Mouse (Mus musculus): ENCODE measurements around the gene Il20rb. TPM values are rescaled to one million over a fixed set of nuclear protein-coding genes. Genes with fewer than 3 reads are reported as not detected.

The Il20rb gene
- polyA plus RNA-seq, 1 experiment from 2014 or later = 1.0 TPM

DNA sequence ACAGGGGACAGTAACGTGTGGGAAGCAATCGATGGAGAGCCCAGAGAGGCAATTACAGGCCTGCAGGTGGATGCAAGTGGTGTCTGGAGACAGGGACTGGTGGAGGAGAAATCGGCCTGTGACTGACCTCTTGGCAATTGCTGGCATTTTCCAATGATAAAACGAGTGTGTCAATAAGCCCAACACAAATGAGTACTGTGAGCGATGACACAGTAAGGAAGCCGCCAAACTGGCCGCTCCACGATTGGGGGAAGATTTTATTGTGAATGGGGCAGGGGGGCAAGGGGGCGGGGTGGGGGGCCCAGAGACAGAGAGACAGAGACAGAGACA, 32.0 kb downstream of the Il20rb start:
- H3K9me3 ChIP-seq (ENCODE audit: control insufficient read depth, low read depth, low read length) = no peaks in the 10 kb centered on the region
- 24% methylated on average over 9 of the region's 9 CpGs for WGBS
- peak overlapping the region; percentile 45; the same call in 1 of the 2 replicates for H3K9ac ChIP-seq (replicated peaks; ENCODE audit: low read depth, low read length)
- ATAC-seq (ENCODE audit: insufficient number of reproducible peaks, insufficient read depth, low FRiP score, low read depth) = peak; percentile 25; the same call in 1 of the 2 replicates
- no peaks in the 10 kb centered on the region for H3K27me3 ChIP-seq (ENCODE audit: control insufficient read depth, insufficient read depth, low read length)
- no peaks in the 10 kb centered on the region for H3K4me1 ChIP-seq (ENCODE audit: control insufficient read depth, insufficient read depth, low read length)
- H3K4me2 ChIP-seq (replicated peaks; ENCODE audit: low read depth, low read length) = peak overlapping the region; percentile 82
- H3K36me3 ChIP-seq (ENCODE audit: control insufficient read depth, insufficient read depth, low read length) = no peaks in the 10 kb centered on the region
- H3K4me3 ChIP-seq (ENCODE audit: low read depth, low read length) = peak overlapping the region; percentile 39
- no peak overlapping the region for H3K27ac ChIP-seq (ENCODE audit: low read length)

DNA sequence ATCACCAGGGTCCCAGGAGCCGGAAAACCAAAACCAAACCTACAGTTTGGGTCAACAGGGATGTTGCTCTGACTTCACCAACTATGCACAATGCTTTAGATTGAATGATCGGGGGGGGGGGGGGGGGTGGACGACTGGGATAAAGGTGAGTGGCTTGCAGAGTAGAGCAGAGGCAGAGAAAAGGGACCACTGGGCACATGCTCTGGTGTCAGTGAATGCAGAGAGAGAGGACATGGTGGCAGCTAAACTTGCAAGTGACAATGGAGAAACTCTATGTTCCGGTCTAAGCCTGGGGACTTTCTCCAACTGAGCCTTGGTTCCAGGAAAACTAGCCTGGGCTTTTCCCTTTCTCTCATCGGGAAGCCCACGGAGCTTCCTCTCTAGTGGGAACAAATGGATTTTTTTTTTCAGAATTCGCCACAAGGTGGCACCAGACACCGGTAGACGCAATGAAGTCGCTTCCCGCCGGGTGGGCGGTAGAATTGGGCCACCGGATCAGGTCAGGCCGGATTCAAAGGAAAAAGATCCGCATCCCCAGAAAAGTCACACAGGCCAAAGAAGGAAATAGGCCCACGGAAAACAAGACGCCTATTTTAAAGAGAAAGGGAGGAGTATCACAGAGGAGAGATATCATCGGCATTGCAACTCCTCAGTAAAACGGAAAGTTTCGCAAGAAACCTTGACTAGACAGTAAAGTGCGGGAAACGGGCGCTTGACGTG, 32.5 kb downstream of the Il20rb start:
- H3K36me3 ChIP-seq (ENCODE audit: control insufficient read depth, insufficient read depth, low read length) = no peaks in the 10 kb centered on the region
- peak overlapping the region; percentile 39 for H3K4me3 ChIP-seq (ENCODE audit: low read depth, low read length)
- H3K27ac ChIP-seq (ENCODE audit: low read length) = no peak overlapping the region
- ATAC-seq (ENCODE audit: insufficient number of reproducible peaks, insufficient read depth, low FRiP score, low read depth) = peak; percentile 28; the same call in 1 of the 2 replicates
- H3K4me2 ChIP-seq (replicated peaks; ENCODE audit: low read depth, low read length) = peak overlapping the region; percentile 82
- H3K27me3 ChIP-seq (ENCODE audit: control insufficient read depth, insufficient read depth, low read length) = no peaks in the 10 kb centered on the region
- no peaks in the 10 kb centered on the region for H3K9me3 ChIP-seq (ENCODE audit: control insufficient read depth, low read depth, low read length)
- H3K9ac ChIP-seq (replicated peaks; ENCODE audit: low read depth, low read length) = peak overlapping the region; percentile 45; the same call in 1 of the 2 replicates
- WGBS = 7% methylated on average over 24 of the region's 25 CpGs
- no peaks in the 10 kb centered on the region for H3K4me1 ChIP-seq (ENCODE audit: control insufficient read depth, insufficient read depth, low read length)

DNA sequence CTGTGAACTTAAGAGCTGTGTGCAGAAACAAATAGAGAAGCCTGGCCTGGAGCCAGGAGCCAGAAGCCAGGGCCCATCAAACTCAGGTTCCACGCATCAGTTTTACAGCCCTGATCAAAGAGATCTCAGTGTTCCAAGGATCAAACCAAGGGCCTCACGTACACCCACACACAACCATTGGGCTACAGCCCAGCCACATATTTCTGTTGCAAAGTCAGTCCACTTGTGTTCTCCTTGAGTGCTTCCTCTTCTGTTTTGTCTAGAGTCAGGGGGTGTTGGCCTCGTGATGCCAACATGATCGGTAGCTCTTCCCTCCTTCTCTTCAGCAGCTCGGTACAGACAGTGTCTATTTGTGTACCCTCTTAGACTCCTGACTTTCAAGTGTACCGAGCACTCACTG, 34.2 kb downstream of the Il20rb start:
- H3K4me1 ChIP-seq (ENCODE audit: control insufficient read depth, insufficient read depth, low read length) = no peaks in the 10 kb centered on the region
- 65% methylated on average over 6 of the region's 6 CpGs for WGBS
- no peaks in the 10 kb centered on the region for H3K36me3 ChIP-seq (ENCODE audit: control insufficient read depth, insufficient read depth, low read length)
- ATAC-seq (ENCODE audit: insufficient number of reproducible peaks, insufficient read depth, low FRiP score, low read depth) = no peak
- no peak overlapping the region for H3K27ac ChIP-seq (ENCODE audit: low read length)
- H3K9me3 ChIP-seq (ENCODE audit: control insufficient read depth, low read depth, low read length) = no peaks in the 10 kb centered on the region
- H3K4me3 ChIP-seq (ENCODE audit: low read depth, low read length) = no peak overlapping the region
- no peaks in the 10 kb centered on the region for H3K27me3 ChIP-seq (ENCODE audit: control insufficient read depth, insufficient read depth, low read length)
- no peak overlapping the region for H3K4me2 ChIP-seq (replicated peaks; ENCODE audit: low read depth, low read length)
- no peak overlapping the region for H3K9ac ChIP-seq (replicated peaks; ENCODE audit: low read depth, low read length)

DNA sequence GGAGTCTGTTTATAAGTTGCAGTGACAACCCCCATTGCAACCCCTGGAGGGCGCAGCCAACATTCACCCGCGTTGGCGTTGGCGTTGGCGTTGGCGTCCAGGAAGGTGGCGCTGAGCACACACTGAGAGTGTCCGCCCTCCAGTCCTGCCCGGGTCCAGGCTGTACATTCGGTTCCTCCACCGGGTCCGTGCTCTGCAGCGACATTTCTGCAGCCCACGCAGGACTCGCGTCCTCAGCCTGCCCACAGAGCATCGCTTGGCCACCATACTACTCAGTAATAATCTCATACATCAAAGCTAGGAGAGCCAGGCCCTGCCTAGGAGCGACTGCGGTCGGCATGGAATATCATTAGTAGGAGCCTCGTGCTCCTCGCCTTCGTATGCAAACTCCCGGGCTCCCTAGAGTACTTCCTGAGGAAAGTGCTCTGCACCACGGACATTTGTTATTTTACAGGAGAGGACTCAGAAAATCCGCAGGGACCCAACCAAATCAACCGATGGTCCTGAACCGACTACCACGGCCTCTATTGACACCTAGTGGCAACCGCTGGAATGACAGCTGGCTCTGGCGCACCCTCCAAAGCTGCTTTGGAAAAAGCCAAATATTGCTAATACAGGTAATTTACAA, 40.4 kb downstream of the Il20rb start:
- H3K4me1 ChIP-seq (ENCODE audit: control insufficient read depth, insufficient read depth, low read length) = no peaks in the 10 kb centered on the region
- no peaks in the 10 kb centered on the region for H3K36me3 ChIP-seq (ENCODE audit: control insufficient read depth, insufficient read depth, low read length)
- H3K27ac ChIP-seq (ENCODE audit: low read length) = no peak overlapping the region
- under 1% methylated on average over 32 of the region's 32 CpGs for WGBS
- H3K4me2 ChIP-seq (replicated peaks; ENCODE audit: low read depth, low read length) = peak overlapping the region; percentile 93
- peak; percentile 82; the same call in 1 of the 2 replicates for ATAC-seq (ENCODE audit: insufficient number of reproducible peaks, insufficient read depth, low FRiP score, low read depth)
- H3K9ac ChIP-seq (replicated peaks; ENCODE audit: low read depth, low read length) = no peak overlapping the region
- peak overlapping the region; percentile 45 for H3K4me3 ChIP-seq (ENCODE audit: low read depth, low read length)
- no peaks in the 10 kb centered on the region for H3K9me3 ChIP-seq (ENCODE audit: control insufficient read depth, low read depth, low read length)
- no peaks in the 10 kb centered on the region for H3K27me3 ChIP-seq (ENCODE audit: control insufficient read depth, insufficient read depth, low read length)

DNA sequence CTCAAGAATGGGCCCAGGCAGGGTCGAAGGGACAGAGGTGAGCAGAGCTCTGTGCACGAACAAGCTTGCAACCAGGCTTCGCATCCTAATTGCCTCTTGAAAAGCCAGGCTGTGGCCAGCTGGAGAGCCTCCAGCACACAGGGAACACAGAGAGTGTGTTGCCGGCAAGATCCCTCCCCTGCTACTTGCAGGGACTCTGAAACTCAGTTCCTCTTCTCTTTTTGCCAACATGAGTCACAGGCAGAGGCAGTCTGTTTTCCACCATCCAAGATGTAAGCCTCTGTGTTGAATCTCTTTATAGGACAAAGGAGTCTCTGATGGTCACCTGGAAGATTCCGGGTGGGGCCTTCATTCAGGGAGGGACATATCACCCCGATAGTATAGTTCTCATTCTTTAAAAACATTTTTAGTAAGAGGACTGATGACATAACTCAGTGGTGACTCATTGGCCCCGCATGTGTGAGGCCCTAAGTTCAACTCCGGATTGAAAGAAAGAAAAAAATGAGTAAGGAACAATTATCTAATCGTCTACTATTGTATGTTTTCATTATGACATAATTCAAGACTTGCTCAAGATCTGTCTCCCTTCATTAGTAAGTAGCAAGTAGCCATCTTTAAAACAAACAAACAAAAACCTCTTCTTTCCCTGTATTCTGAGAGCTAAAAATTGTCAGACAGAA, 46.3 kb downstream of the Il20rb start:
- Histone ChIP-seq H3K4me2 (replicated peaks; ENCODE audit: low read depth, low read length) (no peak overlapping the region), H3K9ac (replicated peaks; ENCODE audit: low read depth, low read length) (no peak overlapping the region), H3K27ac (ENCODE audit: low read length) (no peak overlapping the region), H3K9me3 (ENCODE audit: control insufficient read depth, low read depth, low read length) (no peaks in the 10 kb centered on the region), H3K4me3 (ENCODE audit: low read depth, low read length) (no peak overlapping the region), H3K36me3 (ENCODE audit: control insufficient read depth, insufficient read depth, low read length) (no peaks in the 10 kb centered on the region), H3K4me1 (ENCODE audit: control insufficient read depth, insufficient read depth, low read length) (no peaks in the 10 kb centered on the region), H3K27me3 (ENCODE audit: control insufficient read depth, insufficient read depth, low read length) (no peaks in the 10 kb centered on the region)
- WGBS = 44% methylated on average over 9 of the region's 9 CpGs
- no peak for ATAC-seq (ENCODE audit: insufficient number of reproducible peaks, insufficient read depth, low FRiP score, low read depth)

GRCm38 (mm10) chr9:100439481-100439880, 47.1 kb downstream of the Il20rb start:
- WGBS = 88% methylated on average over 8 of the region's 8 CpGs
- H3K9ac ChIP-seq (replicated peaks; ENCODE audit: low read depth, low read length) = no peak overlapping the region
- H3K9me3 ChIP-seq (ENCODE audit: control insufficient read depth, low read depth, low read length) = no peaks in the 10 kb centered on the region
- no peaks in the 10 kb centered on the region for H3K36me3 ChIP-seq (ENCODE audit: control insufficient read depth, insufficient read depth, low read length)
- H3K4me1 ChIP-seq (ENCODE audit: control insufficient read depth, insufficient read depth, low read length) = no peaks in the 10 kb centered on the region
- no peak overlapping the region for H3K4me3 ChIP-seq (ENCODE audit: low read depth, low read length)
- no peaks in the 10 kb centered on the region for H3K27me3 ChIP-seq (ENCODE audit: control insufficient read depth, insufficient read depth, low read length)
- ATAC-seq (ENCODE audit: insufficient number of reproducible peaks, insufficient read depth, low FRiP score, low read depth) = no peak
- H3K27ac ChIP-seq (ENCODE audit: low read length) = no peak overlapping the region
- no peak overlapping the region for H3K4me2 ChIP-seq (replicated peaks; ENCODE audit: low read depth, low read length)

- H3K9ac ChIP-seq (replicated peaks; ENCODE audit: low read depth, low read length) = no peak overlapping the region
- no peaks in the 10 kb centered on the region for H3K27me3 ChIP-seq (ENCODE audit: control insufficient read depth, insufficient read depth, low read length)
- H3K36me3 ChIP-seq (ENCODE audit: control insufficient read depth, insufficient read depth, low read length) = no peaks in the 10 kb centered on the region
- no peak overlapping the region for H3K4me3 ChIP-seq (ENCODE audit: low read depth, low read length)
- 91% methylated on average over 10 of the region's 10 CpGs for WGBS
- H3K27ac ChIP-seq (ENCODE audit: low read length) = no peak overlapping the region
- no peaks in the 10 kb centered on the region for H3K4me1 ChIP-seq (ENCODE audit: control insufficient read depth, insufficient read depth, low read length)
- H3K9me3 ChIP-seq (ENCODE audit: control insufficient read depth, low read depth, low read length) = no peaks in the 10 kb centered on the region
- ATAC-seq (ENCODE audit: insufficient number of reproducible peaks, insufficient read depth, low FRiP score, low read depth) = no peak
- no peak overlapping the region for H3K4me2 ChIP-seq (replicated peaks; ENCODE audit: low read depth, low read length)
Observed at GRCm38 (mm10) chr9:100438994-100439393, 47.6 kb downstream of the Il20rb start.

- WGBS = 73% methylated on average over 8 of the region's 8 CpGs
Observed at GRCm38 (mm10) chr9:100436865-100437595, 49.6 kb downstream of the Il20rb start.

More at GRCm38 (mm10) chr9:100436865-100437595, 49.6 kb downstream of the Il20rb start:
- Histone ChIP-seq H3K9me3 (ENCODE audit: control insufficient read depth, low read depth, low read length) (no peaks in the 10 kb centered on the region), H3K4me1 (ENCODE audit: control insufficient read depth, insufficient read depth, low read length) (no peaks in the 10 kb centered on the region), H3K4me3 (ENCODE audit: low read depth, low read length) (no peak overlapping the region), H3K36me3 (ENCODE audit: control insufficient read depth, insufficient read depth, low read length) (no peaks in the 10 kb centered on the region), H3K9ac (replicated peaks; ENCODE audit: low read depth, low read length) (no peak overlapping the region), H3K27me3 (ENCODE audit: control insufficient read depth, insufficient read depth, low read length) (no peaks in the 10 kb centered on the region), H3K27ac (ENCODE audit: low read length) (no peak overlapping the region), H3K4me2 (replicated peaks; ENCODE audit: low read depth, low read length) (no peak overlapping the region)
- ATAC-seq (ENCODE audit: insufficient number of reproducible peaks, insufficient read depth, low FRiP score, low read depth) = no peak
